Mouse (Mus musculus): ENCODE measurements at regions not wholly inside any gene's neighbourhood (a gene's known extent, or its start where the extent isn't known, plus 50 kb on each side); places are given as distances from the start of the nearest gene placed in this dataset.

DNA sequence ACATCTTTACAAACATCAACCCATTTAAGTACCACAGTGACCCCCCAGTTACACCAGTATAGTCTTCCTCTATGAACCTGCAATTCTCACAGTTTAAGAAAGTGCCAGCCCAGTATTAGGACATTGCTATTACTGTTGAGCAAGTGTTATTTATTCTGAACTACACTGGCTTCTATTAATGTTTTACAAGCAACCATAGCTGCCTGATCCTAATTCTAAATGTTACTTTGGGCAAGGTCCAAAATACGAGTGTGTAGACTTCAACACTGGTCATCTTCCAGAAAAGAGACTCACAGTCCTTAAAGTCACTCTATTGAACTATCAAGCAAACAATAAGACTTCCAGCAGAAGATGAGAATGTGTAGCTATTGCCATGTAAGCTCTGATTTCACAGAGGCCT, 146.0 kb upstream of the Dlgap1 start:
- no peak for DNase-seq (ENCODE audit: low read depth)
- TF ChIP-seq CTCF (IDR thresholded peaks at IDR 0.05; ENCODE audit: borderline replicate concordance, extremely low read depth, insufficient read depth, insufficient read length) (no peak), POLR2A (IDR thresholded peaks at IDR 0.05; ENCODE audit: borderline replicate concordance, extremely low read depth, insufficient read depth, insufficient read length, poor library complexity, severe bottlenecking) (no peak)

GRCm38 (mm10) chr17:69841308-69841707, 127.6 kb upstream of the Dlgap1 start:
- peak; percentile 51 for DNase-seq (ENCODE audit: low read depth)

DNA sequence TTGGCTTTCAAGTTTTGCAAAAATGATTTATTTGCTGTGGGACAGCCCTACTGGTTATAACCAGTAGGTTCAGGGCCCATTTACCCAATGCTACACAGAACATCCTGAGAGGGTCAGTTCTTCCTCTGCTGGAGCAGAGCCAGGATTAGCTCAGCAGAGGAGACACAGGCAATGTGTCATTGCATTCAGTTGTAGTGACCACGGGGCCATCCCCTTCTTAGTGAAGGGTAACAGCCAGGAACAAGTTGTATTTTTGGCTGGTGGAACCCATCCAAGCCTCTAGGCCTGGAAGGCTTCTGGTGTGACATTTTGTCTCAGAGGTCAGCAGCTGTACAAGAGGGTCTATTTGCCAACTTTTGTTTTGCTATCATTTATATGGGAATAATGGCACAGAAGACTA, 120.6 kb upstream of the Dlgap1 start:
- TF ChIP-seq POLR2A (IDR thresholded peaks at IDR 0.05; ENCODE audit: borderline replicate concordance, extremely low read depth, insufficient read depth, insufficient read length, poor library complexity, severe bottlenecking), result no peak
- TF ChIP-seq CTCF (IDR thresholded peaks at IDR 0.05; ENCODE audit: borderline replicate concordance, extremely low read depth, insufficient read depth, insufficient read length), result no peak
- no peak for DNase-seq (ENCODE audit: low read depth)

More at GRCm38 (mm10) chr17:69841308-69841707, 127.6 kb upstream of the Dlgap1 start:
- TF ChIP-seq POLR2A (IDR thresholded peaks at IDR 0.05; ENCODE audit: borderline replicate concordance, extremely low read depth, insufficient read depth, insufficient read length, poor library complexity, severe bottlenecking) (no peak), CTCF (IDR thresholded peaks at IDR 0.05; ENCODE audit: borderline replicate concordance, extremely low read depth, insufficient read depth, insufficient read length) (no peak)

- DNase-seq (ENCODE audit: low read depth), result no peak
- TF ChIP-seq POLR2A (IDR thresholded peaks at IDR 0.05; ENCODE audit: borderline replicate concordance, extremely low read depth, insufficient read depth, insufficient read length, poor library complexity, severe bottlenecking) (no peak), CTCF (IDR thresholded peaks at IDR 0.05; ENCODE audit: borderline replicate concordance, extremely low read depth, insufficient read depth, insufficient read length) (peak; percentile 28; the same call in 1 of the 2 replicates)
Observed at GRCm38 (mm10) chr17:69850075-69850474, 118.8 kb upstream of the Dlgap1 start.

DNA sequence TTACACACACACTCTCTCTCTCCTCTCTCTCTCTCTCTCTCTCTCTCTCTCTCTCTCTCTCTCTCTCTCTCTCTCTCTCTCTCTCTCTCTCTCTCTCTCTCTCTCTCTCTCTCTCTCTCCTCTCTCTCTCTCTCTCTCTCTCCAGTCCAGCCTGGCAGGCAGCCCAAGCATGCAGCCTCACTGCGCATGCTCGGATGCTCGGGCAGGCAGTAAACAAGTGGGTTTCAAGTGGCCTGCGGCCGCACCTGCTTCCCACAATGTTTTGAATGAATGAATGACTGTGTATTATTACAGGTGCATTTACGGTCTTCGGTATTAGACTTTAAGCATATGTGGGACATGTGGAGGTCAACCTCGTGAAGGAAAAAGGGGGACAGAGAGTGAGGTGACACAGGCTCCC, 88.9 kb upstream of the Dlgap1 start:
- peak; percentile 50 for DNase-seq (ENCODE audit: low read depth)

DNA sequence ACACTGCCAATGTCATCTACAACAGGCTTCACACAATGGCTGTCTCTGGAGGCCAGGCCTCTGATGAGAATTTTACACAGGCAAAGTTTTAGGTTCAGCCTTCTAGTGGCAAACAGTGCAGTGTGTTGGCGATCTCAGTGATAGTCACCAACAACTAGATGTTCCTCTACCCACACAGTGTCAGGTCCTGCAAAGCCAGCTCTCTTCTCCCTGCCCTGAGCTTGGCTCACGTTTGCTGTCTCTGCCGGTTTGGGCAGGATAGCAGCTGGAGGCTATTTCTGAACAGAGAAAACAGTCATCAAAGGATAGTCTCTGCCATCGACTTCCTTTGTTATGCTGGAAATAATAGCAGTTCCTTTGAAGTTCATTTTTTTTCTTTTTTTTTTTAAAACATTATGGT, 74.9 kb upstream of the Dlgap1 start:
- TF ChIP-seq POLR2A (IDR thresholded peaks at IDR 0.05; ENCODE audit: borderline replicate concordance, extremely low read depth, insufficient read depth, insufficient read length, poor library complexity, severe bottlenecking) (no peak), CTCF (IDR thresholded peaks at IDR 0.05; ENCODE audit: borderline replicate concordance, extremely low read depth, insufficient read depth, insufficient read length) (no peak)
- no peak for DNase-seq (ENCODE audit: low read depth)
